Mouse (Mus musculus) lung, postnatal 36 days (tissue): ENCODE data around the gene Prrx2.

Source experiments
- DNase-seq: peaks from one replicate; pipeline ENCODE4 v3.0.0; 2022; ENCODE audit warnings: mixed read lengths

The Prrx2 gene

GRCm38 (mm10) chr2:30823385-30824153, 11.2 kb upstream of the Prrx2 start:
- peak; percentile 78 for DNase-seq

DNA sequence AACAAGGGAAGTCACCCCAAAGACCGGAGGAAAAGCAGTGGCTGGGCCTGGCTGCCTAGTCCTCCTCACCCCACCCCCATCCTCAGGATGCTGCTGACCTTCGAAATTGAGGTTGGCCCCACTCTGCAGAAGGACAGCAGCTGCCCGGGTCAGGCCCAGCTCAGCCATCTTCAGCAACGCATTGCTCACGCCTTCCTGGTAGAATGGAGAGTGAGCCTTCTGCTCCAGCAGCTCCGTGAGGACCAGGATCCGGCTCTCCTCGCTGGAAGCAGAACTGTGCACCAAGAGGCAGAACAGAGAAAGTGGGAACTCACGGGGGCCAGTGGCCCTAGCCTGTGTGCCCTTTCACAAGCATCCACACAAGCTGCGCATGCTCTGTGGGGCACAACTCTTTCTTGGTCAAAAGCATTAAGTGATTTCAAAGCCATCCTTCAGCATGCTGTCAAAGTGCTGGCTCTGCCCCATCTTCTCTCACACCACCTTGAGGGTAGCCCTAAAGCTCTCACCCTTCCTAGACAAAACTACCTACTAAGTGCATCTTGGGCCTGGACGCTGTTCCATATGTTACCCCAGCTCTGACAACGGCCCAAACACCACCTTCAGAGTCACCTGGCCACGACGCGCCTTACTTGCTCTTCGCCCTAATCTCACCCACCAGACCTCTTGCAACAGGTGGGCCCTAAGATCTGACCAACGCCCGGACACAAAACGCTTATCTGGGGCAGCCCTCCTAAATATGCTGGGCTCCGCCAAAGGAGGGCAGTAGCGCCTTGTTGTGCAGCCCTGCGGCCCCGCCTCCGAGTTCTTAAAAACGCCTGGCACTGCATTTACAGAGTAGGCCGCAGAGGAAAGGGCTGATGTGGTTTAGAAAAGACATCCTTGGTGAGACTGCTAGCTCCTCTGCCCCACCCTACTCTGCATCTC, 7.7 kb upstream of the Prrx2 start:
- peak; percentile 67 for DNase-seq

DNA sequence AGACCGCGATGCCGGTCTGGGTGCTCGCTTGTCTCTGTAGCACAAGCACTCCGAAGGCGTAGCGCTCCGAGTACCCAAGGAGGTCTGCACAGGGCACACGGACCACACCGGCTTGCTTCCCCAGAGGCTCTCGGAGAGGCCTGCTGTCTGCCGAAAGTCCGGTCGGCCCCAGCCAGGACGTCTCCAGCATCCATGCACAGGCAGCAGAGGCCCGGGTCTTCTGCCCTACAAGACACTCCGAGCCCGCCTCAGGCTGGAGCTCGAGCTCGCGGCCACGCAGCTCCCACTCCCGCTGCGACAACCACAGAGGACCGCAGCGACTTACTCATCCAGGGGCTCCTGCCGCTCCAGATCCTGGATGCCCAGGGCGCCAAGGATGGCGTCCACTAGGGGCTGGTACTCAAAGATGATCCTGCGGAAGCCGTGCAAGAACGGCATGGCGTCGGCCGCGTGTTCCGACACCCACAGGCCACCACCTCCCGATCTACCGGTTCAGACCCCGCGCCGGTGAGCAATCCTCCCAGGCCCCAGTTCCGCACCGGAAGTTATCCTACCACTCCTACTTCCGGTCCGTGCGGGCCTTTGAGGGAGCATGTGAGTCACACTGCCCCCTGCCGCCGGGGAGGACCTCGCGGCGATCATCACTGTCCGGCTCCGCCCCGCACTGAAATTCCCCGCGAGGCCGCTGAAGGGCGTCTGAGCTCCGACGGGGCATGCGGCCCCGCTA, 6.9 kb upstream of the Prrx2 start:
- DNase-seq, result peak; percentile 96

- peak; percentile 49 for DNase-seq
These were observed 5.5 kb upstream of the Prrx2 start for GRCm38 (mm10) chr2:30829315-30829714.

DNA sequence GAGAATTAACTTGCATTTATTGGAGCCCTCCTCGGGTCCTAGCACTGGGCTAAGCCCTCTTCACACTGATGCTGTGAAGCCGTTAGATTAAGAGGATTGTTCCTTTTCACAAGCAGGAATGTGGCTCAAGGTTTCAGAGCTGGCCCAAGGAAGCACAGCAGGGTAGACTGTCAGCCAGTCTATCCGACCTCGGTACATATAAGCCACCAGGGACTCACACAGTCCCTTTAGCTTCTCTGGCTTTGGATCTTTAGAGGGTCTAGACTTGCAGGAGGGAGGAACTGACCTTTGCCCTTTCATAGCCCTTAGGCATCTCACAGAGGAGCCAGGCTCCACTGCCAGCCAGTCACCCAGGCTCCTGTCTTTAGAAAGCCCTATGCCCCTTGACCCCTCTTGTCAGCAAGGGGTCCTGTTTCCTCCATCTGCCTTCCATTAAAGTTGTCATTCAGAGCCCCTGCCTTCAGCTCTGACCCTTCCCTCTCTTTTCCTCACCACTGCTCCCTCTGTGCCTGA, 4.4 kb upstream of the Prrx2 start, which contains the start of gene Asb6:
Asb6 (minus strand) TSS at position 51 of the 513 bp plus-strand sequence.
- DNase-seq, result no peak

- no peak for DNase-seq
These were observed 1.1 kb upstream of the Prrx2 start for GRCm38 (mm10) chr2:30833644-30834043.

DNA sequence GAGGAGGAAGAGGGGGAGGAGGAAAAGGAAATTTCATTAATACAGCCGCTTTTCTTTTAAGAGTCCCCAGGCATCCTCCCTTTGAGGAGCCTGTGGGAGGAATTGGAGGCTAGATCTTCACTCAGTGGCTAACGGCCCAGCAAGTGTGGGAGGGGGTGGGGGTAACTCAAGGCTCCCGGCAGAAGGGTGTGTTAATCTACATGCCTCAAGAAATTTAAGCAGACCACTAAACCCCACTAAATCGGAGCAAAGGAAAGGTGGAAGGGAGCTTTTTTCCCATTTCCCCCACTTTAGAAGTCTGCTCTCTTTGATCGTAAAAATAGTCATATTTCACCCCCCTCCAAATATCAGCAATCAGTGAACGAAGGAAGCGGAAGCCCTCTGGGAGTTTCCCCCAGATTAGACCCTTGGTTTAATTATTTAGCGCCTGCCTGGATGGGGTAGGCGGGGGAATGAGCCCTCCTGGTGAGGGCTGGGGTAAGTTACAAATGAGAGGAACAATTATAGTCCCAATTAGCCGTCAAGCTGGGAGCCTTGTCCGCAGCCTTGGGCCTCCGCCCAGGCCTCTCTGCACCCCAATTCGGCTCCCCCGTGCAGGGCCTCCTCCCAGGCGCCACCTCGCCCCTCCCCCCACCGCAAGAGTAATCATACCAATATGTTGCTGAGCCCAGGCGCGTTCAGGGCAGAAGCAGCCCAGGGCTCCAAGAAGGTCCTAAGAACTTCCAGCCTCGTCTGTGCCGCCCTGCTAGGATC, 1.6 kb downstream of the Prrx2 start:
- no peak for DNase-seq

DNA sequence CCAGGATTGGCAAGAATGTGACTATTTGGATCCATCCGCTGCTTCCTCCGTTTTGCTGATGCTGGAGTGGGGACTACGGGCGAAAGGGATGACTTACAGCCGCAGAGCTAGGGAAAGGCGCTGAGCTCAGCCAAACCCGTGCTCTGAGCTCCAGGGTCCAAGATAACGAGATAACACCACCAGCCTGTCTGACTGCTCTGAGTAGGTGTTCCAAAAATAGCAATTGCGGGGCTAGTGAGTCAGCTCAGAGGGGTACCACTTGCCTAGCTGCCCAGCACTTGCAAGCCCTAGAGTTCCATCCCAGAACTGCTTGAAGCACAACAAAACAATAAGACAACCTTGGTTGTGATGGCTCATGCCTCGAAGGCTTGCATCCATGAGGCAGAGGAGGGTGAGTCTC, 7.8 kb downstream of the Prrx2 start:
- no peak for DNase-seq

DNA sequence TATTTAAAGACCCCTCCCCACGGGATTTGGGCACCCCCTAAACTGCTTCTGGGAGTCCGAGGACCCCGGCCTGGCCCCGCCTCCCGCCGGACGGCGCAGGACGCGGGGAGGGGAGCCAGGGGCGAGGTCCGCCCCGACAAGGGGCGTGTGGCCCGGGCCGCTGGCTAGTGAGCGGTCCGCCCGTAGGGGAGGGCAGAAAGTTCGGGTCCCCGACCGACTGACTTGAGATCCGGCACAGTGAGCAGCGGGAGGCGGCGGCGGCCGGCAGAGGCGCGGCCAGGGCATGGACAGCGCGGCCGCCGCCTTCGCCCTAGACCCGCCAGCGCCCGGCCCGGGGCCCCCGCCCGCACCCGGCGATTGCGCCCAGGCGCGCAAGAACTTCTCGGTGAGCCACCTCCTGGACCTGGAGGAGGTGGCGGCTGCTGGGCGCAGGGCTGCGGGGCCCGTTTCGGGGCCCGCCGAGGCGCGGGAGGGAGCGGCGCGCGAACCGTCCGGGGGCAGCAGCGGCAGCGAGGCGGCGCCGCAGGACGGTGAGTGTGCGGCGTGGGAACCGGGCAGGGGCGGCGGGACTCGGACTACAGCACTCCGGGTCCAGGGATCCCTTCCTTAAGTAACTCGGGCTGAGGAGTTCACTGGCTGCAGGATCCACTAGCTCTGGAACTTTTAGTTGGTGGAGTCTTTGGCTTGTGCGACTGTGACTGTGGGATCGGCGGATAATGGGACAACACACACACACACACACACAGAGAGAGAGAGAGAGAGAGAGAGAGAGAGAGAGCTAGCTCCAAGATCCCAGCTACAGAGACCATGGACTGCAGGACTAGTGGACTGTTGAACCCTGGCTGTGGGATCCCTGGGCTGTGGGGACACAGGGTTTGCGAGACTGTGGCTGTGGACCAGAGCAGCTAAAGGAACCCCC, 10.6 kb downstream of the Prrx2 start:
- DNase-seq, result peak; percentile 18

DNA sequence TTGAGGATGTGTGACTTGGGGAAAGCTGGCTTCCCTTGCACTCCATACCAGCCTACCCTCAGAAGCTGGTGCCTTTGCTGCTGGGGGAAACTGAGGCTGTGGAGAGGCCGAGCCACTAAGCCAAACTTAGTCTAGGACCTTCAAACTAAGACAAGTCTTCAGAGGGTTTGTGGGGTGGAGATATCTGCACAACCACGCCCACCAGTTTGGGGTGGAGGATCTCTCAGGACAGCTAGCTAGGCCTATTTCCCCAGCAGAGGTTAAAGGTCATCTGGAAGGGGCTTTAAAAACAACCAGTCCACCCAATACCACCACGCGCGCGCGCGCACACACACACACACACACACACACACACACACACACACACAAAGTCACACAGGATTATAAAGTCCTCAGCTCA, 11.5 kb downstream of the Prrx2 start:
- DNase-seq, result no peak

DNA sequence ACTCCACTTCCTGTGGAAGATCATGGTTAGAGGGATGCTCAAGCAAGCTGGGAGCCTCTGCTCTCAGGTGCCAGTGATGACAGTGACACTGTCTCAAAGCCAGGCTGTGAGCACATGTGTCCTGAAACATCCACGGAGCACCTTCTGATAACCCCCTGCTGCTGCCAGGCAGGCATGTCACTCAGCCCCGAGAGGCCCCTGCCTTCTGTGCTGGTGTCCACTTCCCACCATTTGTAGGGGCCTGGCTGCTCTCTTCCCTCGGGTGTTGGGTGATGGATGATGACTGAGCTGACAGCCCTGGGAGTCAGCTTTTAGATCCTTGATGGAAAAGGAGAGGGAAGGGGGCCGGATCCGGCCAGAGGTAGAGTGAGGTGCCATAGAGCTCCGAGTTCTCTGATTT, 12.0 kb downstream of the Prrx2 start:
- no peak for DNase-seq

DNA sequence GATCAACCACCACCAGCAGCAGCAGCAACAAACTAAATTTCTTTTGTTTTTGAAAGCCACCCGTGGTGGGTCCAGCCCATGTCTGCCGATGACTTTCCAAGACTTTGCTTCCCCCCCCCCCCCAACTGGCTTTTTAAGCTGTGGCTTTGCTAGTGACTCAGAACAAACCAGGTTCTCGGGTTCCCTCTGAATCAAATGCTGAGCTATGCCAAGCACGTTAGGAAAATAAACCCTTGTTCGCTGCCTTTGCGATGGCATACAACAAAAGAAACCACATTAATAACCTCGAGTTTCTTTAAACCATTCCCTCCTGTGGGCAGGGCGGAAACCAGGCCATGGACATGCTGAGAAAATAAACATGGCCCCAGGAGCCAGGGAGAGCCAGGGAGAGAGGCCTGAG, 13.4 kb downstream of the Prrx2 start:
- no peak for DNase-seq

GRCm38 (mm10) chr2:30850581-30850980, 15.8 kb downstream of the Prrx2 start:
- DNase-seq, result no peak

DNA sequence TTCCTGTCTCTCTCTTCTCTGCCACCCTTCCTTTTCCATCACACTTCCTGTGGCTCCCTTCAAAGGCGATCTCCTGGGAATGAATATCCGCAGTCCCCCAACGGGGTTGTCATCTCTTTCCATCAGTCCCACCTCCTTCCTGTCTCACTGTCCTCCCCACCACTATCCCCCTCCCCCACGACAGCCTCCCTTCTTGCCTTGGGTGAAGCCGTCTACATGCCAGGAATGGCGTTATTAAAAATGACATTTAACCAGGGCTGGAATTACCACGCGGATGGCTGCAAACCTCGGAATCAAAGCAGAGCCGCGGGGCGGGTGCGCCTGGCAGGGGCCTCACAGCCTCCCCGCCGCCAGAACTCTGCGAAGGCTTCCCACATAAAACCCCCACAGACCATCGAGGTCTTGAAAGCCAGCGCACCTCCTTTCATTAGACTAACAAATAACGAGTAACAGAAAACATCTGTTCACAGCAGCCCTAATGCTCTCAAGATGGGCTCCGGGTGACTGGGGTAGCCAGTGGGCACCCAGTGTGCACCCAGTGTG, 18.1 kb downstream of the Prrx2 start:
- peak; percentile 10 for DNase-seq

GRCm38 (mm10) chr2:30857076-30857475, 22.3 kb downstream of the Prrx2 start:
- no peak for DNase-seq

DNA sequence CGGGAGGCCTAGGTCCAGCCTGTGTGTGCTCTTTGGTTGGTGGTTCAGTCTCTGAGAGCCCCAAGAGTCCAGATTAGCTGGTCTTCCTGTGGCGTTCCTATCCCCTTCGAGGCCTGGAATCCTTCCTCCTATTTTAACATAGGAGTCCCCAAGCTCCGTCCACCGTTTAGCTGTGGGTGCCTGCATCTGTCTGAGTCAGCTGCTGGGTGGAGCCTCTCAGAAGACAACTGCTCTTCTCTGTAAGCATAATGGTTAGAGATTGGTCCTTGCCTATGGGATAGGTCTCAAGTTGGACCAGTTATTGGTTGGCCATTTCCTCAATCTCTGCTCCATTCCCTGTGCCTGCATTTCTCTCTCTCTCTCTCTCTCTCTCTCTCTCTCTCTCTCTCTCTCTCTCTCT, 25.0 kb downstream of the Prrx2 start:
- no peak for DNase-seq

DNA sequence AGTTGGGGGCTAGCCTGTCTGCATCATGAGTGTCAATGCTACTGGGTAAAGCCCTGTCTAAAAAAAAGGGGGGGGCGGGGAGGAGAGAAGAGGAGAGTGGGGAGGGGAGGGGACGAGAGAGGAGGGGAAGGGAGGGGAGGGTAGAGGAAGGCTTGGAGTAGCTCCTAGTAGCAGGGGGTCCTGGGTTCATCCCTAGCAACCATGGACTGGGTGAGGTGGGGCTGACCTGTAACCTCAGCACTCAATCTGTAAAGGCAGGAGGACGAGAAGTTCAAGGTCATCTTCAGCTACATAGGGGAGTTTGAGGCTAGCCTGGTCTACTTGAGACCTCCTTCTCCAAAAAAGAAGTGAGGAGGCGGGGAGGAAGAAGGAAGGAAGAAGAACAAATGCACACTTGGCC, 27.3 kb downstream of the Prrx2 start:
- no peak for DNase-seq

GRCm38 (mm10) chr2:30863574-30863973, 28.8 kb downstream of the Prrx2 start:
- no peak for DNase-seq

DNA sequence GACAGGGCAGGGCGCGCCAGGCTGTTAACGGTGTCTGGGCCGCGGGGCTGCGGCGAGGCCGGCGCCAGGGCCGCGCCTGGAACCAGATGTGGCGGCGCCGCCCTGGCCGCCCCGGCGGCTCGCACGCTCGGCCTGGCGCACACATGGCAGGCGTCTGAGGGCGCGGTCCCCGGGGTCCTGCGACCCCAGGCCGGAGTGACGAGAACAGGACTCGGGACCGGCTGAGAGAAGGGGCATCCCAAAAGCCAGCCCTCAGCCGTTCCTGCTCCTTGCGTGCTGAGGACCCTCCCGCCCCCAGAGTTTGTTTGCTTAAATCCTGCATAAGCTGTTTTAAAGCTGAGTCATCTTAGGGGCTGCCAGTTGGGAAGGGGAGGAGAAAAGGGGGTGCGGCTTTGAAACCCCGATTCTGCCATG, 30.2 kb downstream of the Prrx2 start:
- DNase-seq, result peak; percentile 7

DNA sequence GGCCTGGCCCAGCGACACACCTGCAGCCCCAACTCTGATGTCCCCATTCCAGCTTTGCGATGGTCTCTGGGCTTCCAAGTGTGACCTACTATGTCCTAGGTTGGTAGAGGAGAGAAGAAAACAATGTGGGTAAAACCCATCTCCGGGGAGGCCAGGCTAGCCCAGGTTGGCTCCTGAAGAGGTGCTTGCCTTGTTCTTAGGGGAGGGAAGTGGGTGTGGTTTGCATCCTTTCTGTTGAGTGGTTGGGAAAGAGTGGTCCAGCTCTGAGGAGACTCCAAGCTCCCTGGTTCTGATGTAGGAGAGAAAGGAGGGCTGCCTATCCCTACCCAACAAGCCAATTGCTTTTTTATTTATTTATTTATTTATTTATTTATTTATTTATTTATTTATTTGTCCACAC, 30.7 kb downstream of the Prrx2 start:
- no peak for DNase-seq

GRCm38 (mm10) chr2:30870863-30871262, 36.1 kb downstream of the Prrx2 start:
- no peak for DNase-seq
